Mouse (Mus musculus) lung, postnatal 0 days (tissue): ENCODE measurements around the gene Cacna1d. TPM values are rescaled to one million over a fixed set of nuclear protein-coding genes. Genes with fewer than 3 reads are reported as not detected.
A peak's percentile ranks its signal among the peaks of the same experiment; 100 is the strongest.

Experiments used
- ATAC-seq: fragments of 200-750 bp; cut with Nextera tagmentation; 2 replicates; pipeline ENCODE4 v1.8.0; 2017; ENCODE audit warnings: moderate library complexity
- DNase-seq: peaks from one replicate; pipeline ENCODE4 v3.0.0-alpha.2; 2016; ENCODE audit warnings: low spot score
- H3K27ac ChIP-seq: fragments of 300-500 bp; sonication (generic); 2 replicates; pipeline ENCODE4 v1.5.1; 2014; ENCODE audit warnings: antibody characterized with exemption, mild to moderate bottlenecking, low read length, mixed read lengths
- H3K27me3 ChIP-seq: fragments of 300-500 bp; sonication (generic); replicated peaks from 2 replicates; pipeline ENCODE4 v1.6.1; 2014; ENCODE audit warnings: low read length, mixed read lengths; ENCODE audit not compliant: insufficient read depth
- H3K36me3 ChIP-seq: fragments of 300-500 bp; sonication (generic); 2 replicates; pipeline ENCODE4 v1.6.1; 2014; ENCODE audit warnings: low read length, mixed read lengths; ENCODE audit not compliant: insufficient read depth
- H3K4me1 ChIP-seq: fragments of 300-500 bp; sonication (generic); 2 replicates; pipeline ENCODE4 v1.6.1; 2014; ENCODE audit warnings: antibody characterized with exemption, low read depth, low read length, mixed read lengths; ENCODE audit not compliant: insufficient read depth
- H3K4me2 ChIP-seq: fragments of 300-500 bp; sonication (generic); replicated peaks from 2 replicates; pipeline ENCODE4 v1.6.1; 2014; ENCODE audit warnings: low read depth, mild to moderate bottlenecking, low read length, moderate library complexity, mixed read lengths
- H3K4me3 ChIP-seq: fragments of 300-500 bp; sonication (generic); 2 replicates; pipeline ENCODE4 v1.5.1; 2014; ENCODE audit warnings: low read depth, low read length
- H3K9ac ChIP-seq: fragments of 300-500 bp; sonication (generic); replicated peaks from 2 replicates; pipeline ENCODE4 v1.6.1; 2014; ENCODE audit warnings: low read depth, mild to moderate bottlenecking
- H3K9me3 ChIP-seq: fragments of 300-500 bp; sonication (generic); 2 replicates; pipeline ENCODE4 v1.6.1; 2016; ENCODE audit warnings: low read length, mixed read lengths
- CTCF ChIP-seq: IDR thresholded peaks from 2 replicates; pipeline ENCODE4 v1.5.1; 2016; ENCODE audit warnings: antibody characterized with exemption, mild to moderate bottlenecking
- EP300 ChIP-seq: IDR thresholded peaks from 2 replicates; pipeline ENCODE4 v1.6.1; 2016; ENCODE audit warnings: antibody characterized with exemption, mild to moderate bottlenecking, control low read depth
- WGBS: fragments of 180-500 bp; shearing (Covaris S2); extraction: QIAGEN DNeasy Blood & Tissue Kit; methylation state at CpG from one replicate; pipeline ENCODE4 v1.1.7; 2014; 5-methylcytosine and 5-hydroxymethylcytosine counted together
- polyA plus RNA-seq: library from polyadenylated mRNA; unstranded; fragments of >200 nt; fragmentation: Nextera tagmentation; extraction: Ambion mirVana; gene quantifications from 2 replicates; pipeline ENCODE4 v1.2.1, GENCODE M21; 2015

Gene Cacna1d
- polyA plus RNA-seq, 1 experiment from 2014 or later, result 12.5 TPM

GRCm38 (mm10) chr14:30340140-30340539, 151.1 kb downstream of the Cacna1d start:
- Histone ChIP-seq H3K27me3 (no peaks in the 10 kb centered on the region), H3K9ac (no peak overlapping the region), H3K9me3 (no peaks in the 10 kb centered on the region), H3K27ac (no peak overlapping the region), H3K4me1 (no peaks in the 10 kb centered on the region), H3K4me3 (no peak overlapping the region), H3K36me3 (no peaks in the 10 kb centered on the region), H3K4me2 (no peak overlapping the region)
- 78% methylated on average over 3 of the region's 3 CpGs for WGBS
- DNase-seq (no peak), ATAC-seq (no peak)
- TF ChIP-seq CTCF (no peak), EP300 (no peak)

GRCm38 (mm10) chr14:30331856-30332255, 159.4 kb downstream of the Cacna1d start:
- Histone ChIP-seq H3K4me3 (no peak overlapping the region), H3K27ac (no peak overlapping the region), H3K4me2 (no peak overlapping the region), H3K9ac (no peak overlapping the region), H3K36me3 (no peaks in the 10 kb centered on the region), H3K4me1 (no peaks in the 10 kb centered on the region; the same call in 1 of the 2 replicates), H3K9me3 (no peaks in the 10 kb centered on the region), H3K27me3 (no peaks in the 10 kb centered on the region)
- 72% methylated on average over 1 of the region's 1 CpGs for WGBS
- no peak for ATAC-seq
- TF ChIP-seq CTCF (no peak), EP300 (no peak)
- DNase-seq, result no peak

GRCm38 (mm10) chr14:30330416-30331181, 160.7 kb downstream of the Cacna1d start:
- peak; percentile 60 for ATAC-seq

GRCm38 (mm10) chr14:30329109-30329508, 162.1 kb downstream of the Cacna1d start:
- H3K27ac ChIP-seq, result no peak overlapping the region

More at GRCm38 (mm10) chr14:30330416-30331181, 160.7 kb downstream of the Cacna1d start:
- peak overlapping the region; percentile 54; the same call in 1 of the 2 replicates for H3K27ac ChIP-seq
- peaks cover 6% of the 10 kb centered on the region; the same call in 1 of the 2 replicates for H3K4me1 ChIP-seq
- H3K27me3 ChIP-seq, result no peaks in the 10 kb centered on the region
- H3K36me3 ChIP-seq, result no peaks in the 10 kb centered on the region
- no peak overlapping the region for H3K4me3 ChIP-seq
- TF ChIP-seq EP300, result no peak
- TF ChIP-seq CTCF, result no peak
- 55% methylated on average over 17 of the region's 17 CpGs for WGBS
- H3K9ac ChIP-seq, result no peak overlapping the region
- no peak overlapping the region for H3K4me2 ChIP-seq
- H3K9me3 ChIP-seq, result no peaks in the 10 kb centered on the region
- peak; percentile 47 for DNase-seq

GRCm38 (mm10) chr14:30327452-30327851, 163.8 kb downstream of the Cacna1d start:
- no peaks in the 10 kb centered on the region for H3K27me3 ChIP-seq
- 52% methylated on average over 7 of the region's 7 CpGs for WGBS
- H3K4me2 ChIP-seq, result no peak overlapping the region
- no peak for TF ChIP-seq CTCF
- no peak for TF ChIP-seq EP300
- no peak overlapping the region for H3K4me3 ChIP-seq
- H3K4me1 ChIP-seq, result peaks cover 6% of the 10 kb centered on the region; the same call in 1 of the 2 replicates
- H3K9me3 ChIP-seq, result no peaks in the 10 kb centered on the region
- H3K36me3 ChIP-seq, result no peaks in the 10 kb centered on the region
- ATAC-seq (no peak), DNase-seq (no peak)
- H3K9ac ChIP-seq, result no peak overlapping the region
- peak overlapping the region; percentile 15; the same call in 1 of the 2 replicates for H3K27ac ChIP-seq

More at GRCm38 (mm10) chr14:30329109-30329508, 162.1 kb downstream of the Cacna1d start:
- Histone ChIP-seq H3K4me3 (no peak overlapping the region), H3K4me1 (peaks cover 6% of the 10 kb centered on the region; the same call in 1 of the 2 replicates), H3K36me3 (no peaks in the 10 kb centered on the region), H3K27me3 (no peaks in the 10 kb centered on the region), H3K9ac (no peak overlapping the region), H3K9me3 (no peaks in the 10 kb centered on the region), H3K4me2 (no peak overlapping the region)
- 63% methylated on average over 11 of the region's 11 CpGs for WGBS
- no peak for TF ChIP-seq CTCF
- TF ChIP-seq EP300, result no peak
- ATAC-seq (no peak), DNase-seq (no peak)

GRCm38 (mm10) chr14:30327051-30327450, 164.2 kb downstream of the Cacna1d start:
- Histone ChIP-seq H3K9ac (no peak overlapping the region), H3K27ac (peak overlapping the region; percentile 15; the same call in 1 of the 2 replicates), H3K9me3 (no peaks in the 10 kb centered on the region), H3K27me3 (no peaks in the 10 kb centered on the region), H3K4me2 (no peak overlapping the region), H3K4me1 (peaks cover 6% of the 10 kb centered on the region; the same call in 1 of the 2 replicates), H3K4me3 (no peak overlapping the region), H3K36me3 (no peaks in the 10 kb centered on the region)
- 39% methylated on average over 8 of the region's 8 CpGs for WGBS
- ATAC-seq, result no peak
- TF ChIP-seq CTCF (no peak), EP300 (no peak)
- no peak for DNase-seq
